Mouse (Mus musculus) heart, adult 2 months (tissue): ENCODE data around the gene Sppl3.

Experiments used
- CTCF ChIP-seq: fragments of 200-600 bp; IDR thresholded peaks from 2 replicates; pipeline ENCODE4 v1.8.1; 2022; ENCODE audit warnings: antibody characterized with exemption, mild to moderate bottlenecking, moderate library complexity
- EP300 ChIP-seq: fragments of 200-500 bp; IDR thresholded peaks from 2 replicates; pipeline ENCODE4 v1.6.1; 2011; ENCODE audit warnings: low read depth, low read length, control low read depth; ENCODE audit not compliant: insufficient read depth

DNA sequence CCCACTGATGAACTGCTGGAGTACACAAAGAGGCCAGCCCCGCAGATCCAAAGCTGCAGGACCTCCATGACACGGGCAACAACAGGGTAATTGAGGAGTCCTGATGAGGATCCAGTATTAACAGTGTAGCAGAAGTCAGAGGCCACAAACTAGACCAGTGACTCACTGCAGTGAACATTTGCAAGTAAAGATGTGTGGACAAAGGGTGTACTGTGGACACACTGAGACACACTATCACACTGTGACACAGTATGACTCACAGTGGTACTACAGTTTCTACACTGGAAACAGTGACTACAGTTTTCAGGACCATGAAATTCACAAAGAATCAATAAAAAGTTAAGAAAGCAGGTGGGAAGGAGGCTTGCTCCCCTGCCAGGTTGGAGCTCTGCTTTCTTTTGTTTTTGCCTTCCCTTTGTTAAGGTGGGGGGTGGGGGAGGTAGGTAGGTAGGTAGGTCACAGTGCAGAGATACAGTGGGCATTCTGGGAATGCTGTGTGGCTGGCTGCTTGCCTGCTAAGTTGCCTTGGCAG is 34.3 kb downstream of the Sppl3 start:
- TF ChIP-seq CTCF = no peak
- TF ChIP-seq EP300 = no peak
